Mouse (Mus musculus): ENCODE data around the gene Gata1. TPM values are rescaled to one million over a fixed set of nuclear protein-coding genes. Genes with fewer than 3 reads are reported as not detected.

Gata1 gene
- polyA plus RNA-seq, 1 experiment from 2014 or later = 3.4 TPM

DNA sequence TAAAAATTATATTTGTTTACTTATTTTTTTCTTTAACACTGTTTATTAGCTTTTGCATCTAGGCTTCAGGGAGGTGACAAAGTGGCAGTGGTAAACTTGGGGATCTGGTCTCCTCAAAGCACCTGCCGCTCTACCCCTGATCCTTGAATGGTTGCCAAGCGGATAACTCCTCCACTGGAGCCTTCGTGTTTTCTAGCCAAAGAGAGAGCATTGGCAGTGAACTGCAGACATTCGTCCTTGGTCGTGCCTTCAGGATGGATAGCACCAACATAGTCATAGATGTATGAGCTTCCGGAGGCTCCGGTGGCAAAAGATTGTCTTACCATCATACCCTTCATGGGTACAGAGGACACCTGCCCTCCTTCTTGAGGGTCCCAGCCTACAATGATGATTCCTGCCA lies 27.8 kb downstream of the Gata1 start:
- no peak overlapping the region for H3K4me3 ChIP-seq (ENCODE audit: low read depth, low read length)
- H3K27me3 ChIP-seq (ENCODE audit: control insufficient read depth, insufficient read depth, low read length) = no peaks in the 10 kb centered on the region
- no peak for DNase-seq (ENCODE audit: low spot score)
- H3K9me3 ChIP-seq (ENCODE audit: control insufficient read depth, low read length) = no peaks in the 10 kb centered on the region
- no peaks in the 10 kb centered on the region for H3K4me1 ChIP-seq (ENCODE audit: control insufficient read depth, insufficient read depth, low read length)
- H3K4me2 ChIP-seq (ENCODE audit: low read depth, severe bottlenecking) = no peak overlapping the region
- no peak for ATAC-seq (ENCODE audit: insufficient number of reproducible peaks, low FRiP score, low TSS enrichment, low read depth)
- H3K36me3 ChIP-seq (ENCODE audit: control insufficient read depth, insufficient read depth, low read length) = no peaks in the 10 kb centered on the region
- H3K9ac ChIP-seq (ENCODE audit: low read length) = no peak overlapping the region
- no peak overlapping the region for H3K27ac ChIP-seq (replicated peaks; ENCODE audit: low read depth, low read length)
- 87% methylated on average over 7 of the region's 7 CpGs for WGBS

- DNase-seq (ENCODE audit: low spot score) (peak; percentile 91), ATAC-seq (ENCODE audit: insufficient number of reproducible peaks, low FRiP score, low TSS enrichment, low read depth) (peak; percentile 99; the same call in 1 of the 2 replicates)
- H3K4me1 ChIP-seq (ENCODE audit: control insufficient read depth, insufficient read depth, low read length) = no peaks in the 10 kb centered on the region
- peak overlapping the region; percentile 26 for H3K4me3 ChIP-seq (ENCODE audit: low read depth, low read length)
- no peak overlapping the region for H3K27ac ChIP-seq (replicated peaks; ENCODE audit: low read depth, low read length)
- no peaks in the 10 kb centered on the region for H3K9me3 ChIP-seq (ENCODE audit: control insufficient read depth, low read length)
- 16% methylated on average over 38 of the region's 38 CpGs for WGBS
- H3K36me3 ChIP-seq (ENCODE audit: control insufficient read depth, insufficient read depth, low read length) = no peaks in the 10 kb centered on the region
- peak overlapping the region; percentile 58 for H3K9ac ChIP-seq (ENCODE audit: low read length)
- peak overlapping the region; percentile 31 for H3K4me2 ChIP-seq (ENCODE audit: low read depth, severe bottlenecking)
- no peaks in the 10 kb centered on the region for H3K27me3 ChIP-seq (ENCODE audit: control insufficient read depth, insufficient read depth, low read length)
Observed at GRCm38 (mm10) chrX:7947900-7948492, 29.9 kb downstream of the Gata1 start.

- Histone ChIP-seq H3K9me3 (ENCODE audit: control insufficient read depth, low read length) (no peaks in the 10 kb centered on the region), H3K4me3 (ENCODE audit: low read depth, low read length) (peak within 1 kb of the TSS; percentile 36), H3K4me2 (ENCODE audit: low read depth, severe bottlenecking) (peak within 1 kb of the TSS; percentile 50), H3K36me3 (ENCODE audit: control insufficient read depth, insufficient read depth, low read length) (no peaks in the 10 kb centered on the region), H3K9ac (ENCODE audit: low read length) (peak within 1 kb of the TSS; percentile 58), H3K27me3 (ENCODE audit: control insufficient read depth, insufficient read depth, low read length) (no peaks in the 10 kb centered on the region), H3K27ac (replicated peaks; ENCODE audit: low read depth, low read length) (no peak within 1 kb of the TSS), H3K4me1 (ENCODE audit: control insufficient read depth, insufficient read depth, low read length) (no peaks in the 10 kb centered on the region)
- peak; percentile 41 for ATAC-seq (ENCODE audit: insufficient number of reproducible peaks, low FRiP score, low TSS enrichment, low read depth)
- peak; percentile 23 for DNase-seq (ENCODE audit: low spot score)
- 18% methylated on average over 36 of the region's 37 CpGs for WGBS
Observed at GRCm38 (mm10) chrX:7947108-7947899, 30.6 kb downstream of the Gata1 start, which contains the start of gene Hdac6. TSS of gene Hdac6 (minus strand) at chrX:7947889.

GRCm38 (mm10) chrX:7945618-7946017 lies 32.3 kb downstream of the Gata1 start:
- DNase-seq (ENCODE audit: low spot score) = no peak
- Histone ChIP-seq H3K9ac (ENCODE audit: low read length) (no peak overlapping the region), H3K4me1 (ENCODE audit: control insufficient read depth, insufficient read depth, low read length) (no peaks in the 10 kb centered on the region), H3K4me2 (ENCODE audit: low read depth, severe bottlenecking) (no peak overlapping the region), H3K27me3 (ENCODE audit: control insufficient read depth, insufficient read depth, low read length) (no peaks in the 10 kb centered on the region), H3K9me3 (ENCODE audit: control insufficient read depth, low read length) (no peaks in the 10 kb centered on the region), H3K36me3 (ENCODE audit: control insufficient read depth, insufficient read depth, low read length) (no peaks in the 10 kb centered on the region), H3K27ac (replicated peaks; ENCODE audit: low read depth, low read length) (no peak overlapping the region), H3K4me3 (ENCODE audit: low read depth, low read length) (no peak overlapping the region)
- no peak for ATAC-seq (ENCODE audit: insufficient number of reproducible peaks, low FRiP score, low TSS enrichment, low read depth)
- 60% methylated on average over 8 of the region's 8 CpGs for WGBS

GRCm38 (mm10) chrX:7937667-7938066 lies 40.2 kb downstream of the Gata1 start:
- DNase-seq (ENCODE audit: low spot score) (no peak), ATAC-seq (ENCODE audit: insufficient number of reproducible peaks, low FRiP score, low TSS enrichment, low read depth) (no peak)
- WGBS = 89% methylated on average over 6 of the region's 6 CpGs
- Histone ChIP-seq H3K36me3 (ENCODE audit: control insufficient read depth, insufficient read depth, low read length) (peaks cover 2% of the 10 kb centered on the region; the same call in 1 of the 2 replicates), H3K4me1 (ENCODE audit: control insufficient read depth, insufficient read depth, low read length) (no peaks in the 10 kb centered on the region), H3K9ac (ENCODE audit: low read length) (no peak overlapping the region), H3K9me3 (ENCODE audit: control insufficient read depth, low read length) (no peaks in the 10 kb centered on the region), H3K4me3 (ENCODE audit: low read depth, low read length) (no peak overlapping the region), H3K27me3 (ENCODE audit: control insufficient read depth, insufficient read depth, low read length) (no peaks in the 10 kb centered on the region), H3K27ac (replicated peaks; ENCODE audit: low read depth, low read length) (no peak overlapping the region), H3K4me2 (ENCODE audit: low read depth, severe bottlenecking) (no peak overlapping the region)

- 43% methylated on average over 11 of the region's 11 CpGs for WGBS
- H3K9ac ChIP-seq (ENCODE audit: low read length) = no peak overlapping the region
- no peak for DNase-seq (ENCODE audit: low spot score)
- H3K4me3 ChIP-seq (ENCODE audit: low read depth, low read length) = no peak overlapping the region
- H3K9me3 ChIP-seq (ENCODE audit: control insufficient read depth, low read length) = no peaks in the 10 kb centered on the region
- no peak for ATAC-seq (ENCODE audit: insufficient number of reproducible peaks, low FRiP score, low TSS enrichment, low read depth)
- no peak overlapping the region for H3K27ac ChIP-seq (replicated peaks; ENCODE audit: low read depth, low read length)
- peaks cover 2% of the 10 kb centered on the region; the same call in 1 of the 2 replicates for H3K36me3 ChIP-seq (ENCODE audit: control insufficient read depth, insufficient read depth, low read length)
- H3K4me1 ChIP-seq (ENCODE audit: control insufficient read depth, insufficient read depth, low read length) = no peaks in the 10 kb centered on the region
- no peaks in the 10 kb centered on the region for H3K27me3 ChIP-seq (ENCODE audit: control insufficient read depth, insufficient read depth, low read length)
- H3K4me2 ChIP-seq (ENCODE audit: low read depth, severe bottlenecking) = no peak overlapping the region
Observed at GRCm38 (mm10) chrX:7936874-7937273, 41.0 kb downstream of the Gata1 start.

DNA sequence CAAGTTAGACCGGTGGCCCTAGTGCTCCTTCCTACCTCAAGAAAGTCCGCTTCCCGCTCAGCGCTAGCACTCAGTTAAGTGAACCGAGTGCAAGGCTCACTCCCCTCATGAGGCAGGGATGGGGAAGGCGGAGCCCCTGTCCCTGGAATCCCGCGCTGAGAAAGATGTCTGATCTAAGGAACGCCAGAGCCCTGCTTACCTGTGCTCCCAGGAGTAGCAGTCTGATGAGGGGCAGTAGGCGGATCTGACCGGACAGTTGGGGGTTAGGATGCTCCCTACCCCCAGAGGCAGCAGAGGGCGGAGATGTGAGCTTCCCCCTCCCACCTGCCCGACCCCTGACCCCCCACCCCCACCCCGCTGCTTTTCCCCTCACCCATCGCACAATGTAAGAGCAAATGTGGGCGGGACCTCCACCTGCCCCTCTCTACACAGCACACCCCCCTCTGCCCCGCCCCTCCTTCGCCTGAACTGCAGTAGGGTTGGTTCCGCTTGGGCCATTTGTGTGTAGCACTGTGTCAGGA lies 49.5 kb downstream of the Gata1 start, which contains the start of gene Eras:
Gene Eras (minus strand): TSS at position 338 of the 521 bp plus-strand sequence.
- Histone ChIP-seq H3K9me3 (ENCODE audit: control insufficient read depth, low read length) (no peaks in the 10 kb centered on the region; the same call in 1 of the 2 replicates), H3K4me1 (ENCODE audit: control insufficient read depth, insufficient read depth, low read length) (no peaks in the 10 kb centered on the region), H3K36me3 (ENCODE audit: control insufficient read depth, insufficient read depth, low read length) (no peaks in the 10 kb centered on the region; the same call in 1 of the 2 replicates), H3K27ac (replicated peaks; ENCODE audit: low read depth, low read length) (no peak within 1 kb of the TSS), H3K4me3 (ENCODE audit: low read depth, low read length) (no peak within 1 kb of the TSS), H3K4me2 (ENCODE audit: low read depth, severe bottlenecking) (no peak within 1 kb of the TSS), H3K9ac (ENCODE audit: low read length) (no peak within 1 kb of the TSS), H3K27me3 (ENCODE audit: control insufficient read depth, insufficient read depth, low read length) (peaks cover 37% of the 10 kb centered on the region)
- no peak for ATAC-seq (ENCODE audit: insufficient number of reproducible peaks, low FRiP score, low TSS enrichment, low read depth)
- DNase-seq (ENCODE audit: low spot score) = no peak
- WGBS = 16% methylated on average over 15 of the region's 19 CpGs

DNA sequence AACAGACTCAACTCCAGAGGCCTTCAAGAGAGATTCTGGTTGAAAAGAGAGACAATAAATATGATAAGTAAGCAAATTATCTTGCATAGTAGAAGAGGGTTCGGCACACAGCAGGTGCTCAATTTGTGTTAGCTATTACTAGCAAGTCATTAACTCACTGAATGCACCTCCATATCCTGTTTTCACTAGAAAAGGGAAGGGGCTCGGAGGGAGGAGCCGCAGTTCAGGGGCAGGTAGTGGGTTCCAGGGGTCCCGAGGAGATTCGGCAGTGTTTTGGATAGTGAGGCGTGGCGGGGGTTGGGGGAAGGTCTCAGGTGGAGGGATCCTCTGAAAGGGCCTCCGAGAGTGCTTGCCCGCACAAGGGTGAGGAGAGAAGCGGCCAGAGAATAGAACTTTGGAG lies 50.8 kb downstream of the Gata1 start:
- Histone ChIP-seq H3K9ac (ENCODE audit: low read length) (no peak overlapping the region), H3K36me3 (ENCODE audit: control insufficient read depth, insufficient read depth, low read length) (no peaks in the 10 kb centered on the region; the same call in 1 of the 2 replicates), H3K27ac (replicated peaks; ENCODE audit: low read depth, low read length) (no peak overlapping the region), H3K9me3 (ENCODE audit: control insufficient read depth, low read length) (no peaks in the 10 kb centered on the region; the same call in 1 of the 2 replicates), H3K27me3 (ENCODE audit: control insufficient read depth, insufficient read depth, low read length) (peaks cover 47% of the 10 kb centered on the region), H3K4me1 (ENCODE audit: control insufficient read depth, insufficient read depth, low read length) (no peaks in the 10 kb centered on the region), H3K4me2 (ENCODE audit: low read depth, severe bottlenecking) (no peak overlapping the region), H3K4me3 (ENCODE audit: low read depth, low read length) (no peak overlapping the region)
- DNase-seq (ENCODE audit: low spot score) = no peak
- no peak for ATAC-seq (ENCODE audit: insufficient number of reproducible peaks, low FRiP score, low TSS enrichment, low read depth)
- WGBS = 24% methylated on average over 10 of the region's 10 CpGs

Measured in limb, embryonic 11.5 days (tissue).